Mouse (Mus musculus) megakaryocyte, embryonic 14.5 days (primary cell): ENCODE results near the gene Mgat4c.

Source experiments
- FLI1 ChIP-seq: IDR thresholded peaks from 2 replicates; pipeline ENCODE4 v1.6.1; 2012; ENCODE audit warnings: low read length, inconsistent platforms, mixed read lengths
- GATA1 ChIP-seq: IDR thresholded peaks from 3 replicates; pipeline ENCODE4 v1.6.1; 2012; ENCODE audit warnings: mixed read lengths, low read length, inconsistent platforms, borderline replicate concordance

DNA sequence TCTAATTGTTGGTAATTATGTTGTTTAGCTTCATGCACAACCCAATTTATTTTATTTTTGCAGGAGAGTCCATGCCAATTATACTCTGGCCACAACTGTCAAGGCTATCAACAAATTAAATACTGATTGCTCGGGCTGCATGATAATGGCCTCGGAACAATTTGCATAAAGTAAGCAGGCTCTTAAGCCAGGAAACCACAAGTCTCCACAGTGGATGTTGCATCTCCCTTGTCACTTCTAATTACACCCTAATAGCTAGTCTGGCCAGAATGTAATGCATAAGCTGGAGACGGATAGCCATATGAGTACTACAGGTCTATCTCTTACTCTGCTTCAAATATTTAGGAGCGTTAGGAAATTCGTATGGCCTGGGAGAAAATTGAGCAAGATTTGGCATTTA lies 563.3 kb downstream of the Mgat4c start:
- TF ChIP-seq GATA1 (no peak), FLI1 (no peak)
